Mouse (Mus musculus): Measurements from ENCODE around the gene Acbd4. TPM values are rescaled to one million over a fixed set of nuclear protein-coding genes. Genes with fewer than 3 reads are reported as not detected.

Gene Acbd4
- polyA plus RNA-seq, 1 experiment from 2014 or later, result 8.5 TPM

- Histone ChIP-seq H3K4me1 (replicated peaks) (peaks cover 41% of the 10 kb centered on the region), H3K9ac (peak overlapping the region; percentile 81), H3K4me2 (peak overlapping the region; percentile 94), H3K9me3 (no peaks in the 10 kb centered on the region), H3K27ac (replicated peaks) (peak overlapping the region; percentile 93; the same call in 1 of the 2 replicates), H3K4me3 (peak overlapping the region; percentile 60), H3K36me3 (no peaks in the 10 kb centered on the region), H3K27me3 (peaks cover 15% of the 10 kb centered on the region)
- ATAC-seq (ENCODE audit: low read depth), result no peak
- WGBS, result under 1% methylated on average over 38 of the region's 38 CpGs
Measured at GRCm38 (mm10) chr11:103117591-103118009, 16.1 kb downstream of the Acbd4 start.

- Histone ChIP-seq H3K27me3 (peaks cover 3% of the 10 kb centered on the region), H3K4me2 (peak overlapping the region; percentile 94), H3K4me3 (peak overlapping the region; percentile 60), H3K27ac (replicated peaks) (no peak overlapping the region), H3K4me1 (replicated peaks) (peaks cover 34% of the 10 kb centered on the region), H3K9ac (peak overlapping the region; percentile 81; the same call in 1 of the 2 replicates), H3K9me3 (no peaks in the 10 kb centered on the region), H3K36me3 (no peaks in the 10 kb centered on the region)
- no peak for ATAC-seq (ENCODE audit: low read depth)
- WGBS, result 93% methylated on average over 2 of the region's 2 CpGs
Measured at GRCm38 (mm10) chr11:103118866-103119265, 17.4 kb downstream of the Acbd4 start.

GRCm38 (mm10) chr11:103119609-103120008, 18.1 kb downstream of the Acbd4 start:
- H3K27ac ChIP-seq (replicated peaks), result no peak overlapping the region
- WGBS, result 60% methylated on average over 5 of the region's 5 CpGs
- H3K9me3 ChIP-seq, result no peaks in the 10 kb centered on the region
- H3K4me3 ChIP-seq, result no peak overlapping the region
- H3K4me1 ChIP-seq (replicated peaks), result peaks cover 28% of the 10 kb centered on the region
- no peak for ATAC-seq (ENCODE audit: low read depth)
- no peaks in the 10 kb centered on the region for H3K27me3 ChIP-seq
- no peak overlapping the region for H3K9ac ChIP-seq
- no peaks in the 10 kb centered on the region for H3K36me3 ChIP-seq
- H3K4me2 ChIP-seq, result no peak overlapping the region

GRCm38 (mm10) chr11:103120315-103120714, 18.8 kb downstream of the Acbd4 start:
- WGBS, result 76% methylated on average over 5 of the region's 5 CpGs
- Histone ChIP-seq H3K9ac (no peak overlapping the region), H3K4me1 (replicated peaks) (peaks cover 24% of the 10 kb centered on the region), H3K27ac (replicated peaks) (no peak overlapping the region), H3K9me3 (no peaks in the 10 kb centered on the region), H3K36me3 (no peaks in the 10 kb centered on the region), H3K4me2 (no peak overlapping the region), H3K27me3 (no peaks in the 10 kb centered on the region), H3K4me3 (no peak overlapping the region)
- no peak for ATAC-seq (ENCODE audit: low read depth)

GRCm38 (mm10) chr11:103131701-103132575, 30.5 kb downstream of the Acbd4 start, which contains the start of gene Hexim2:
Gene Hexim2 (plus strand): TSS chr11:103132429.
- Histone ChIP-seq H3K9me3 (no peaks in the 10 kb centered on the region), H3K4me1 (replicated peaks) (peaks cover 55% of the 10 kb centered on the region), H3K27ac (replicated peaks) (peak within 1 kb of the TSS; percentile 99), H3K9ac (peak within 1 kb of the TSS; percentile 100), H3K4me2 (peak within 1 kb of the TSS; percentile 89), H3K36me3 (no peaks in the 10 kb centered on the region), H3K27me3 (no peaks in the 10 kb centered on the region), H3K4me3 (peak within 1 kb of the TSS; percentile 93)
- under 1% methylated on average over 39 of the region's 39 CpGs for WGBS
- ATAC-seq (ENCODE audit: low read depth), result peak; percentile 70

GRCm38 (mm10) chr11:103132576-103133455, 31.3 kb downstream of the Acbd4 start:
- Histone ChIP-seq H3K27ac (replicated peaks) (peak overlapping the region; percentile 99), H3K9me3 (no peaks in the 10 kb centered on the region), H3K4me3 (peak overlapping the region; percentile 93), H3K27me3 (no peaks in the 10 kb centered on the region), H3K4me2 (peak overlapping the region; percentile 89), H3K9ac (peak overlapping the region; percentile 100), H3K4me1 (replicated peaks) (peaks cover 55% of the 10 kb centered on the region), H3K36me3 (no peaks in the 10 kb centered on the region)
- ATAC-seq (ENCODE audit: low read depth), result peak; percentile 93
- WGBS, result under 1% methylated on average over 55 of the region's 58 CpGs

- peak overlapping the region; percentile 30 for H3K4me3 ChIP-seq
- ATAC-seq (ENCODE audit: low read depth), result peak; percentile 32; the same call in 1 of the 2 replicates
- H3K27ac ChIP-seq (replicated peaks), result peak overlapping the region; percentile 78
- no peaks in the 10 kb centered on the region for H3K9me3 ChIP-seq
- H3K4me2 ChIP-seq, result peak overlapping the region; percentile 54
- whole genome bisulfite sequencing, result 56% methylated on average over 6 of the region's 6 CpGs
- H3K36me3 ChIP-seq, result peaks cover 6% of the 10 kb centered on the region; the same call in 1 of the 2 replicates
- H3K27me3 ChIP-seq, result no peaks in the 10 kb centered on the region
- H3K9ac ChIP-seq, result peak overlapping the region; percentile 65
- peaks cover 55% of the 10 kb centered on the region for H3K4me1 ChIP-seq (replicated peaks)
Measured at GRCm38 (mm10) chr11:103133456-103134185, 32.1 kb downstream of the Acbd4 start.

GRCm38 (mm10) chr11:103134221-103134620, 32.7 kb downstream of the Acbd4 start:
- Histone ChIP-seq H3K27ac (replicated peaks) (peak overlapping the region; percentile 78; the same call in 1 of the 2 replicates), H3K27me3 (no peaks in the 10 kb centered on the region), H3K4me3 (0 out of 2 replicates have a peak overlapping the region, but pooled peaks have one; percentile 30), H3K4me1 (replicated peaks) (peaks cover 55% of the 10 kb centered on the region), H3K9me3 (no peaks in the 10 kb centered on the region), H3K4me2 (peak overlapping the region; percentile 54), H3K9ac (no peak overlapping the region), H3K36me3 (peaks cover 12% of the 10 kb centered on the region)
- ATAC-seq (ENCODE audit: low read depth), result no peak
- 74% methylated on average over 3 of the region's 3 CpGs for WGBS

- no peaks in the 10 kb centered on the region for H3K9me3 ChIP-seq
- WGBS, result 90% methylated on average over 8 of the region's 8 CpGs
- H3K4me2 ChIP-seq, result no peak overlapping the region
- no peak overlapping the region for H3K4me3 ChIP-seq
- H3K27me3 ChIP-seq, result no peaks in the 10 kb centered on the region
- no peak overlapping the region for H3K27ac ChIP-seq (replicated peaks)
- H3K9ac ChIP-seq, result no peak overlapping the region
- H3K36me3 ChIP-seq, result peaks cover 23% of the 10 kb centered on the region
- H3K4me1 ChIP-seq (replicated peaks), result peaks cover 47% of the 10 kb centered on the region
- no peak for ATAC-seq (ENCODE audit: low read depth)
Measured at GRCm38 (mm10) chr11:103136039-103136577, 34.6 kb downstream of the Acbd4 start.

GRCm38 (mm10) chr11:103139951-103140762, 38.7 kb downstream of the Acbd4 start:
- ATAC-seq (ENCODE audit: low read depth), result no peak
- Histone ChIP-seq H3K9me3 (no peaks in the 10 kb centered on the region), H3K27me3 (no peaks in the 10 kb centered on the region), H3K4me3 (no peak overlapping the region), H3K4me1 (replicated peaks) (peaks cover 49% of the 10 kb centered on the region), H3K9ac (no peak overlapping the region), H3K36me3 (peaks cover 23% of the 10 kb centered on the region), H3K27ac (replicated peaks) (peak overlapping the region; percentile 90), H3K4me2 (no peak overlapping the region)
- 87% methylated on average over 14 of the region's 14 CpGs for WGBS

All from neural tube, embryonic 13.5 days (tissue).